Mouse (Mus musculus): ENCODE results near the gene Dynll1. TPM values are rescaled to one million over a fixed set of nuclear protein-coding genes. Genes with fewer than 3 reads are reported as not detected.

Dynll1 gene
- total RNA-seq, 2 experiments from 2014 or later = 243 to 258 TPM

GRCm38 (mm10) chr5:115267469-115268045, 33.2 kb downstream of the Dynll1 start:
- DNase-seq = peak; percentile 28

DNA sequence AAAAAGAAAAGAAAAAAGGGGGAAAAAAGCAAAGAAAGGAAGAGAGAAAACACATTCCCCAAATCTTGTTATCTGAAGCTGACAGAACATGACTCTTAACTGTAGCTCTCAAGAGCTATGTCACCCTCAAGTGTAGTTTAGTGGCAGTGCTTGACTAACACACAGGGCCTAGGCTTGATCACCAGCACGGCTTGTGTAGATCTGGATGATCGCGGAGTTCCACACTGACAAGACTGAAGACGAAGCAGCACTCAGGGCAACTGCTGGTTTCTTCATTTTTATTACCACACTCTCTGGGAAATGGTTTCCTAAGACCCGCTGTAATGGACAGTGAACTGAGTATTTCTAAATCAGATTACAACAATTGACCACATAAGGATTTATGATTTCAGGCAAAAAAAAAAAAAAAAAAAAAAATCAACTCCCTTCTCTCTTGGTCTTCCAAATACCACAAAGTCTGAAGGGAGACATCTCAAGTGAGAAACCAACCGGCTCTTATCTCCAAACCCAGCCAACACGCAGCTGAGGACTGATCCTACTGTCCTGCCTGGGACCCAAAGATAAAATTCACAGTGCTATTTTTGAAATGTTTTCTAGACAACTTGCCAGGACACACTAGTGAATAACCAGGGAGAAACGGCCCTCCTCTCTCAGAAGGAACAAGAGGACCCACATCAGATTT, 33.9 kb downstream of the Dynll1 start:
- DNase-seq = no peak

- no peak for DNase-seq
Measured at GRCm38 (mm10) chr5:115266340-115266739, 34.5 kb downstream of the Dynll1 start.

GRCm38 (mm10) chr5:115262502-115263291, 38.1 kb downstream of the Dynll1 start:
- no peak for DNase-seq

DNA sequence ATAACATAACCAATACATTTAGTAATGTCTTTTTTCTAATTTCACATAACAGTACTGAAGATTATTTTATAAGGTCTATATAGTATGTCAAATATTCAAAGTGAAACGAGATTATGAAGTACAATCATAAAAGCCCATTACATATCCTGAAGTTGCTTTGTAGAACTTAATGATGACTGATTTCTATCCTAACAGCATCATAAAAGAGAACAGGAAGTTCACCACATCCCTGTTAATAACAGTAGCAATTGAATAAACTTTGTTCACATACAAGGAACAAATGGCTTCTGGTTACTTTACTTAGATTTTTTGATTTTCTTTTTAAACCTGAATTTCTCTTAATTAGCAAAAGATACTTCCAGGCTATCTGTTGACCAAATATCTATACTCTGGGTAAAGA, 38.9 kb downstream of the Dynll1 start:
- DNase-seq = no peak

DNA sequence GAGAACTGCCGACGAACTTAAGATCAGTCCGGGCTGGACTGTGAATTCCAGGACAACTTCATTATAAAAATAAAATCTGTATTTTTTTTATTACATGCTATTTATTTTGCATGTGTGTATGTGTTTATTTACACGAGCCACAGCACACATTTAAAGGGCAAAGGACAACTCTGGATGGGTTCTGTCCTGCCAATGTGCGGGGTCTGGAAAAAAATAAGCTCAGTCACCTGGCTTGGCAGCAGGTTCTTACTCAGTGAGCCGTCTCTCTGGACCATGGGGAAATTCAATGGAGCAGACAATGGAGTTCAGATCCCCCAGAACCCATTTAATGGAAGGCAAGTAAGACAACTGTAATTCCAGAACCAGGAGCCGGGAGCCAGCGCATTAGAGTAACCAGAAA, 39.7 kb downstream of the Dynll1 start:
- no peak for DNase-seq

GRCm38 (mm10) chr5:115260356-115260755, 40.4 kb downstream of the Dynll1 start:
- no peak for DNase-seq

DNA sequence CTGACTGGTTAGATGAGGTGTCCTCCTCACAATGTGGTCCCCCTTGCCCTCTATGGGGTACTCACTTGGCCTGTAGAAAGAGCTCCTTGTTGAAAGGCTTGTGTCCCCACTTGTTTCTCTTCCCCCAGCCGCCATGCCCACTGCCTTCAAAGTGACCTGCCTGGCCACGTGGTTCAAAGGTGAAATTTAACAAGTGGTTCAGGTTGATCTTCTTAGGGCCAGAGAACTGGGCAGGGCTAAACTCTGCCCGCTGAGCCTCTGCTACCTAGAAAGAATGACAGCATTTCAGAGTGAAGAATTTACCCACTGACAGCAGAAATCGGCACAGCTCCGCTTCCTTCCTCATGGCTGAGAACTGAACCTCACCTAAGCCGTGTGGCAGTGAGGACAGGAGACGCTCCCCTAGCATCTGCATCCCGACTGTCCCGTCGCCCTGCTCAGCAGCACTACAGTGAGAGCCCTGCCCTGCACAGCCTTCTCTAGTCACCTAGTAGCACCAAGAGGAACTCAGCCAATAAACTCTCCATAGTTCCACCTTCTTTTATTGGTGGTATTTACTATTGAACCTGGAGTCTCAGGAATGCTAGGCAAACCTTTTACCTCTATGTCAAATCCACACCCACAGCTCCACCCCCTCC, 43.8 kb downstream of the Dynll1 start:
- DNase-seq = no peak

- DNase-seq = no peak
Measured at GRCm38 (mm10) chr5:115255472-115255871, 45.3 kb downstream of the Dynll1 start.

Other genes with a start within 250 kb of the Dynll1 start
- not detected for gene Gm10401, start 202.7 kb downstream of the Dynll1 start, total RNA-seq (2021)
- gene Acads, start 181.7 kb downstream of the Dynll1 start, total RNA-seq (2021) = 100 to 1,000 TPM; 356 to 367 TPM
- gene Unc119b, start 166.0 kb downstream of the Dynll1 start, total RNA-seq (2021) = 10 to 100 TPM; 31.8 to 34.1 TPM
- gene Mlec, start 142.8 kb downstream of the Dynll1 start, total RNA-seq (2021) = 100 to 1,000 TPM; 160 to 163 TPM
- gene Cabp1, start 106.6 kb downstream of the Dynll1 start, total RNA-seq (2021) = 1 to 10 TPM; 4.1 to 4.4 TPM
- 10 to 100 TPM; 86.6 to 97.6 TPM for gene Pop5, start 65.2 kb downstream of the Dynll1 start, total RNA-seq (2021)
- 100 to 1,000 TPM; 228 to 254 TPM for gene Rnf10, start 28.1 kb downstream of the Dynll1 start, total RNA-seq (2021)
- gene Coq5, start 21.3 kb downstream of the Dynll1 start, total RNA-seq (2021) = 100 to 1,000 TPM in 1 of 2 experiments, 10 to 100 TPM in 1; 90.7 to 114 TPM
- 10 to 100 TPM; 67.1 to 70.7 TPM for gene Srsf9, start 26.2 kb upstream of the Dynll1 start, total RNA-seq (2021)
- gene Gatc, start 40.2 kb upstream of the Dynll1 start, total RNA-seq (2021) = 10 to 100 TPM; 19.1 to 20.1 TPM
- 10 to 100 TPM; 28.5 to 30.1 TPM for gene Triap1, start 40.2 kb upstream of the Dynll1 start, total RNA-seq (2021)
- 1,000 to 10,000 TPM; 1,718 to 1,856 TPM for gene Cox6a1, start 48.0 kb upstream of the Dynll1 start, total RNA-seq (2021)
- gene Msi1, start 128.6 kb upstream of the Dynll1 start, total RNA-seq (2021) = 10 to 100 TPM; 15.9 to 16.2 TPM
- not detected for gene Pla2g1b, start 165.3 kb upstream of the Dynll1 start, total RNA-seq (2021)
- gene Sirt4, start 183.7 kb upstream of the Dynll1 start, total RNA-seq (2021) = 10 to 100 TPM; 15.8 to 31.4 TPM
- 10 to 100 TPM; 55.1 to 72.4 TPM for gene Pxn, start 205.7 kb upstream of the Dynll1 start, total RNA-seq (2021)

Measured in adrenal gland, postnatal 10 days (tissue).